Mouse (Mus musculus) testis, adult 2 months (tissue): ENCODE results near the gene Dct. TPM values are rescaled to one million over a fixed set of nuclear protein-coding genes. Genes with fewer than 3 reads are reported as not detected.

Experiments
- H3K27ac ChIP-seq: fragments of 200-500 bp; 2 replicates; pipeline ENCODE4 v1.5.1; 2012; ENCODE audit warnings: low read depth, low read length; ENCODE audit not compliant: control insufficient read depth, insufficient read depth
- H3K27me3 ChIP-seq: fragments of 200-500 bp; 2 replicates; pipeline ENCODE4 v1.6.1; 2012; ENCODE audit warnings: mild to moderate bottlenecking, low read length, moderate library complexity; ENCODE audit not compliant: control insufficient read depth, insufficient read depth
- H3K36me3 ChIP-seq: fragments of 200-500 bp; 2 replicates; pipeline ENCODE4 v1.6.1; 2012; ENCODE audit warnings: mild to moderate bottlenecking, low read length; ENCODE audit not compliant: control insufficient read depth, insufficient read depth
- H3K4me1 ChIP-seq: fragments of 200-500 bp; 2 replicates; pipeline ENCODE4 v1.6.1; 2012; ENCODE audit warnings: low read length; ENCODE audit not compliant: control insufficient read depth, insufficient read depth
- H3K4me3 ChIP-seq: fragments of 200-500 bp; 2 replicates; pipeline ENCODE4 v1.5.1; 2012; ENCODE audit warnings: low read depth, mild to moderate bottlenecking, low read length, moderate library complexity, mixed read lengths; ENCODE audit not compliant: control insufficient read depth
- CTCF ChIP-seq: fragments of 200-500 bp; IDR thresholded peaks from 2 replicates; pipeline ENCODE4 v1.5.1; 2012; ENCODE audit warnings: low read depth, mild to moderate bottlenecking, inconsistent platforms, low read length, moderate library complexity; ENCODE audit not compliant: control insufficient read depth, insufficient read depth, insufficient replicate concordance
- POLR2A ChIP-seq: fragments of 200-500 bp; IDR thresholded peaks from 2 replicates; pipeline ENCODE4 v1.6.1; 2012; ENCODE audit warnings: low read depth, mild to moderate bottlenecking, inconsistent platforms, low read length, moderate library complexity; ENCODE audit not compliant: control insufficient read depth
- polyA plus RNA-seq: library from polyadenylated mRNA; depleted of rRNA; stranded (reverse); fragments of >200 nt; gene quantifications from 2 replicates; pipeline ENCODE4 v1.2.3, GENCODE M21; 2012; rRNA removed

Dct gene
- polyA plus RNA-seq = 4.0 and 5.0 TPM in 2 replicates

GRCm38 (mm10) chr14:118051975-118052630 lies at the start of gene Dct:
TSS of gene Dct (minus strand) at chr14:118052244.
- no peak within 1 kb of the TSS for H3K27ac ChIP-seq
- H3K36me3 ChIP-seq = no peaks in the 10 kb centered on the region
- H3K4me1 ChIP-seq = no peaks in the 10 kb centered on the region; the same call in 1 of the 2 replicates
- H3K27me3 ChIP-seq = no peaks in the 10 kb centered on the region
- TF ChIP-seq CTCF (no peak), POLR2A (no peak)
- no peak within 1 kb of the TSS for H3K4me3 ChIP-seq

DNA sequence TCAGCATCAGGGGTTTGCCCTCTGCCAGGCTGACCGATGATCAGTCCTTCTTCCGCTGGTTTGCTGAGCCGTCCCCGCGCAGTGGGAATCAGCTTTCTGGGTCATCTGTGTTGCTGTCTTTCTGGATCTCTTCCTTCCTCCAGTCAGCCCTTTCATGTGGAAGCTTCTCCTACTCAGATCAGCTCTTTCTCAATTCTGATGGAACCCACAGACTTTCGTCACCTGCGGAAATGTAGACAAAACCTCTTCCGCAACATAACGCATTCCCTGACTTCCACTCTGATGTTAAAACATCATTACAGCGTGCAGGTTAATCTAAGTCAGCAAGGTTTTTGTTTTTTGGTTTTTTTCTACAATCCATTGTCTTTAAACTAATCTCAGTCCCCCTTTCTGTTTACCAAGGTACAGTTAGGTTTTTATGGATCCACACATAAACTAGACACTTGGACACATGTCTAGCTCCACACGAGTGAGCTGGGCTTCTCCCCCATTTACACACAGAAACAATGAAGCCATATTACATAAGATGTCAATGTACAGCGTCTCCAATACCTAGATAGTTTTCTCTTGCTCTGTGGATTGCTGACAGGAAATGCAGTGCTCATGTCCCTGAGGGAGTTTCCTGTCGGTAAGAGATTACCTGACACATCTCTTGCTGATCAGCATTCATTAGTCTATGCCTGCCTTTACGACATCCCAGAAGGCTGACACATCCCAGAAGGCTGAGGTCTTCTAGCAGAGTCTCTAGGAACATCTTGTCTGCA lies 49.4 kb upstream of the Dct start:
- 0 out of 2 replicates have a peak overlapping the region, but pooled peaks have one; percentile 21 for H3K27ac ChIP-seq
- no peak overlapping the region for H3K4me3 ChIP-seq
- TF ChIP-seq POLR2A (no peak), CTCF (no peak)
- no peaks in the 10 kb centered on the region for H3K4me1 ChIP-seq
- H3K36me3 ChIP-seq = no peaks in the 10 kb centered on the region
- H3K27me3 ChIP-seq = no peaks in the 10 kb centered on the region

DNA sequence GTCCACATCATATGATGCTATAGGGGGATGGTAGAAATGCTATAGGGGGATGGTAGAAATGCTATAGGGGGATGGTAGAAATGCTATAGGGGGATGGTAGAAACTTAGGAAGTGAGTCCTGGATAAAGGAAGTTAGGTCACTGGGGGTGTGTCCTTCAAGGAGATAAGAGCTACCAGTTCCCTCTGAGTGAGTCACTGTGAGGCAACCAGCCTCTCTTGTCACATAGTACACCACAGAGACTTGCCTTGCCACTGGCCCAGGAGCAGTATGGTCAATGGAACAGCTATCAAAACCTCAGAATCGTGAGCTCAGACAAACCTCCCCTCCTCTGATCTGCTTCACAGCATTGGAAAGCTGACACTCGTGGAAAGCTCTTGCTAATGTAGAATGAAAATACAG lies 46.2 kb upstream of the Dct start:
- Histone ChIP-seq H3K36me3 (no peaks in the 10 kb centered on the region), H3K27ac (no peak overlapping the region), H3K27me3 (no peaks in the 10 kb centered on the region), H3K4me1 (no peaks in the 10 kb centered on the region), H3K4me3 (no peak overlapping the region)
- TF ChIP-seq CTCF (no peak), POLR2A (no peak)

GRCm38 (mm10) chr14:118089806-118090392 lies 37.9 kb upstream of the Dct start:
- Histone ChIP-seq H3K27me3 (no peaks in the 10 kb centered on the region), H3K4me1 (peaks cover 15% of the 10 kb centered on the region), H3K36me3 (no peaks in the 10 kb centered on the region), H3K4me3 (peak overlapping the region; percentile 96), H3K27ac (no peak overlapping the region)
- TF ChIP-seq POLR2A (no peak), CTCF (no peak)

DNA sequence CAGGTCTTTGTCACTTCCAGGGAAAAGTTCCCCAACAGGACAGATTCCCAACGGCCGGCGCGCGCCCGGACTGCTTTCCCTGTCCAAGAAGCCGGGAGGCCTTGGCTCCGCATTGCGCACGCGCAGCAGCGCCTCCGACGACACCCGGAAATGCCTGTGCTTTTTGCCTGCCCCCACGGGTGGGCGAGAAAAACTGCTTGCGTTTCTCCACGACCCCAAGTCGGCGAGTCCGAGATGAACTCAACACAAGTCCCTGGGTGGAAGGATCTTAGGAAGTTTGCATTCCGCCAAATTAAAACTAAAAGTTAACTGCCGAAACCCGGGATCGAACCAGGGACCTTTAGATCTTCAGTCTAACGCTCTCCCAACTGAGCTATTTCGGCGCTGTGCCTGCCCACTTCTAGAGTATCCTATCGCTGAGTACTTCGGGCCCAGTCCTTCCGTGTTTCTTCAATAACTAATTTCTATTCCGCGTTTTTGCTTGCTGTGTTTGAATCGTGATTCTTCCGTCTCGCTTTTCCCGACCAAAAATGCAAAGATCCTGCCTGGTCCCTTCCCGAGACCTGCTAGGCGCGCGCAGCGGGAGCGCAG lies 37.3 kb upstream of the Dct start:
- H3K36me3 ChIP-seq = no peaks in the 10 kb centered on the region
- peak overlapping the region; percentile 84 for H3K27ac ChIP-seq
- peaks cover 15% of the 10 kb centered on the region for H3K4me1 ChIP-seq
- peak overlapping the region; percentile 96 for H3K4me3 ChIP-seq
- TF ChIP-seq POLR2A (peak; percentile 71), CTCF (no peak)
- no peaks in the 10 kb centered on the region for H3K27me3 ChIP-seq

DNA sequence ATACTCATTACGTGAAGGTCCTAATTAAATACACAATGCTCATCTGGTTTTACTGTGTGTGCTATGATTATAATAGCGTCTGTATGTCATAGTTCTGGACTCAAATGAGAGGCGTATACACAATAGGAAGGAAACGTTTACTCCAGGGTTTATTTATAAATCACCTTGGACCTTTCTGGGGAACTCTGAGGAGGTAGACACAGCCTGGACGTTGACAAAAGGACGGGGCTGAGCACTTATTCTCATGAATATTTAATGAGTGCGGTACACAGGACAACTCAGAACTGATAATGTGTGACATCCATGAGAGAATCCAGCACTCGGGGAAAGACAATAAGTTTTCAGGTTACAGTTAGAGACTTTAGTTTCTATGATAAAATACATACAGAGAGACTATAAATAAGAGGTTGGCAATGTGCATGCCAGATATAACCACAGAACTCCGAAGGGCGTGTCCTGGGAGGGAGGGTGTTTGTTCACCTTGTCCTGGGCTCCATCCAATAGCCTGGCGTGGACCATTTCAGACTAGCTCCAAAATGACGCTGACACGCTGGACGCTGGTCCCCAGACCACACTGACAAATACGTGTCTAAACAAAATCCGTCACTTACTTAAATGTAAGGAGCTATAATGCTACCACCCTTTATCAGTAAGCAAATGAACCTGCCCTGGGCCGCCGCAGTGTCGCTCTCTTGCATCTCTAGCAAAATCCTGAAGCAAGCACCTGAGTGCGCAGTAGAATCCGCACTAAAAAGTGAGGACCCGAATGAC lies 36.6 kb upstream of the Dct start:
- peak overlapping the region; percentile 96 for H3K4me3 ChIP-seq
- no peaks in the 10 kb centered on the region for H3K27me3 ChIP-seq
- peaks cover 15% of the 10 kb centered on the region for H3K4me1 ChIP-seq
- H3K36me3 ChIP-seq = no peaks in the 10 kb centered on the region
- peak overlapping the region; percentile 84 for H3K27ac ChIP-seq
- no peak for TF ChIP-seq POLR2A
- TF ChIP-seq CTCF = no peak
